Mouse (Mus musculus): ENCODE results near the gene Rasa3.

DNA sequence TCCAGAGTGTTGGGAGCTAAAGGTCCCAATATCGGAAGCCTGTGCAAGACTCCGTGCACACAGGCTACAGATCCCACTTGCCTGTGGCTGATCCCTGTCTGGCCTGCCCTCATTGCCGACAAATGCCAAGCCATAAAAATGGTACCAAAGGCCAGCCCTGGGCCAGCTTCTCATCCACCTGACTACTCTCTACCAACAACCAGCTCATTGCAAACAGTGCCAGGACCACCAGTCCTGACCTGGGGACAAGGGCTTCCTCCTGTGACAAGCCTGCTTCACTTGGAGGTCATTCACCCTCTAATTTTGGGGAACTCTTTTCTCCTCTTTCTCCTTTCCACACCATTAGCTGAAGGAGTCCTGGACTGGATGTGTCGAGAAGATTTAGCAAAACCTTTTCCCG, 29.8 kb downstream of the Rasa3 start:
- no peak for TF ChIP-seq CTCF (conservative IDR thresholded peaks at IDR 0.05; ENCODE audit: low read length)
- no peak for TF ChIP-seq POU5F1 (IDR thresholded peaks at IDR 0.05; ENCODE audit: borderline replicate concordance, low read length)
